Mouse (Mus musculus) spleen, adult 2 months (tissue): ENCODE results near the gene Zbed4. TPM values are rescaled to one million over a fixed set of nuclear protein-coding genes. Genes with fewer than 3 reads are reported as not detected.
A peak's percentile ranks its signal among the peaks of the same experiment; 100 is the strongest.

Source experiments
- DNase-seq, 2 experiments: peaks; one replicate each; pipeline versions ENCODE4 v3.0.0 to v3.0.0-alpha.2; 2012 to 2021; ENCODE audit warnings: low spot score in 2 of 2, low read depth in 1 of 2
- H3K27ac ChIP-seq: fragments of 200-500 bp; 2 replicates; pipeline ENCODE4 v1.5.1; 2012; ENCODE audit warnings: low read length, inconsistent platforms; ENCODE audit not compliant: insufficient read depth
- H3K27me3 ChIP-seq: fragments of 200-500 bp; 2 replicates; pipeline ENCODE4 v1.6.1; 2012; ENCODE audit warnings: mild to moderate bottlenecking, moderate library complexity, low read length, inconsistent platforms; ENCODE audit not compliant: control insufficient read depth, insufficient read depth
- H3K36me3 ChIP-seq: fragments of 200-500 bp; 2 replicates; pipeline ENCODE4 v1.6.1; 2012; ENCODE audit warnings: mild to moderate bottlenecking, low read length, inconsistent platforms; ENCODE audit not compliant: control insufficient read depth, insufficient read depth
- H3K4me1 ChIP-seq: fragments of 200-500 bp; 2 replicates; pipeline ENCODE4 v1.6.1; 2011; ENCODE audit warnings: inconsistent platforms; ENCODE audit not compliant: control insufficient read depth, insufficient read depth, insufficient read length
- H3K4me3 ChIP-seq: fragments of 200-500 bp; 2 replicates; pipeline ENCODE4 v1.5.1; 2011; ENCODE audit warnings: mild to moderate bottlenecking, inconsistent platforms; ENCODE audit not compliant: insufficient read depth, insufficient read length; ENCODE audit errors: extremely low read depth
- CTCF ChIP-seq: fragments of 200-500 bp; IDR thresholded peaks from 2 replicates; pipeline ENCODE4 v1.5.1; 2011; ENCODE audit warnings: mild to moderate bottlenecking, inconsistent platforms; ENCODE audit not compliant: insufficient read depth, insufficient read length, insufficient replicate concordance; ENCODE audit errors: extremely low read depth
- POLR2A ChIP-seq: fragments of 200-500 bp; IDR thresholded peaks from 2 replicates; pipeline ENCODE4 v1.6.1; 2011; ENCODE audit warnings: low read depth, low read length, inconsistent platforms
- WGBS: fragments of 180-500 bp; shearing (Covaris S2); methylation state at CpG from one replicate; pipeline ENCODE4 v1.1.7; 2018; 5-methylcytosine and 5-hydroxymethylcytosine counted together
- polyA plus RNA-seq: library from polyadenylated mRNA; depleted of rRNA; stranded (reverse); fragments of >200 nt; gene quantifications from 2 replicates; pipeline ENCODE4 v1.2.3, GENCODE M21; 2012; rRNA removed

The Zbed4 gene
- polyA plus RNA-seq, 1 experiment: 5.8 TPM

- H3K4me3 ChIP-seq: no peak overlapping the region
- WGBS: 56% methylated on average over 17 of the region's 17 CpGs
- no peaks in the 10 kb centered on the region for H3K27me3 ChIP-seq
- no peak overlapping the region for H3K27ac ChIP-seq
- DNase-seq: peak; percentile 64 to 87
- H3K36me3 ChIP-seq: peaks cover 12% of the 10 kb centered on the region
- peak; percentile 95; the same call in 1 of the 2 replicates for TF ChIP-seq CTCF
- no peak for TF ChIP-seq POLR2A
- no peaks in the 10 kb centered on the region for H3K4me1 ChIP-seq
Observed at GRCm38 (mm10) chr15:88828800-88829705, 77.6 kb downstream of the Zbed4 start.

- no peaks in the 10 kb centered on the region for H3K27me3 ChIP-seq
- WGBS: 80% methylated on average over 6 of the region's 6 CpGs
- DNase-seq: no peak
- no peak for TF ChIP-seq POLR2A
- TF ChIP-seq CTCF: no peak
- peaks cover 5% of the 10 kb centered on the region; the same call in 1 of the 2 replicates for H3K36me3 ChIP-seq
- H3K4me3 ChIP-seq: no peak overlapping the region
- H3K27ac ChIP-seq: no peak overlapping the region
- no peaks in the 10 kb centered on the region for H3K4me1 ChIP-seq
Observed at GRCm38 (mm10) chr15:88829791-88830440, 78.5 kb downstream of the Zbed4 start.

DNA sequence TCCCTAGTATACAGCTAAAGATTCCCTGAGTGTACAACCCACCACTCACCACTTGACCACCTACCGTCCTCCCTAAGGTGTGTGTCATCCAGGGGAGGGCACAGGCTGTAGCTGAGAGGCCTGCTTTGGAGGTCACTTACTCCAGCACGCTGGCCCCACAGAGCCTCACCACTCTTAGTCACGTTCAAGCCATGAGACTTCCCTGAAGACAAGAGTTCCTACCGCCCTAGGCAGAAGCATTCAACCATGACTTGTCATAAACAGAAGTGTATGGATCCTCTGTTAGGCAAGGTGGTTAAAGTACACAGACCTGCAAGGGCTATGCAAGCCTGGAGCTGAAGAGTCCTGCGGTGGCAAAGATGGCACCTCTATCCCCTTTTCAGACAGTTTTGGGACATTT is 79.2 kb downstream of the Zbed4 start:
- Histone ChIP-seq H3K27me3 (no peaks in the 10 kb centered on the region), H3K4me3 (no peak overlapping the region), H3K27ac (no peak overlapping the region), H3K4me1 (no peaks in the 10 kb centered on the region), H3K36me3 (peaks cover 3% of the 10 kb centered on the region; the same call in 1 of the 2 replicates)
- DNase-seq: no peak
- 71% methylated on average over 5 of the region's 5 CpGs for WGBS
- TF ChIP-seq CTCF: no peak

- DNase-seq: no peak
- H3K27me3 ChIP-seq: no peaks in the 10 kb centered on the region
- H3K4me1 ChIP-seq: no peaks in the 10 kb centered on the region
- WGBS: 65% methylated on average over 5 of the region's 5 CpGs
- H3K27ac ChIP-seq: no peak overlapping the region
- no peaks in the 10 kb centered on the region for H3K36me3 ChIP-seq
- TF ChIP-seq CTCF (no peak), POLR2A (no peak)
- no peak overlapping the region for H3K4me3 ChIP-seq
Observed at GRCm38 (mm10) chr15:88831482-88831881, 80.0 kb downstream of the Zbed4 start.

DNA sequence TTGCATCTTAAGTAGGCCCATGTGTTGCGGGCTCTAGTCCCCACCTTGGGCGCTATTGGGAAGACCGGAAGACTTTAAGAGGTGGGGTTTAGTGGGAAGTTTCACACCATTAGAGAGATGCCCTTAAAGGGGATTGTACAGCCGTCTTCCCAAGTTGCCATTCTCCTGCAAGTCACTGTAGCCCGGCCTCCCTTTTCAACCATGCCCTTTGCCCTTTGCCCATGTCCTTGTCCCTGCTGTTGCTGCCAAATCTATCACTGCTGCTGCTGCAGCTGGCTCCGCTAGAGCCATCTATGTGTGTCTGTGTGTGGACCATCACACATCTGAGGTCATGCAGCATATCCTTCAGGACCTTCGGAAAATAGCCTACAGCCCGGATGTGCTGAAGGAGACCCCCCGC is 81.1 kb downstream of the Zbed4 start:
- Histone ChIP-seq H3K27me3 (no peaks in the 10 kb centered on the region), H3K4me3 (no peak overlapping the region), H3K36me3 (no peaks in the 10 kb centered on the region), H3K4me1 (no peaks in the 10 kb centered on the region), H3K27ac (no peak overlapping the region)
- whole genome bisulfite sequencing: 86% methylated on average over 9 of the region's 9 CpGs
- TF ChIP-seq CTCF (no peak), POLR2A (no peak)
- no peak for DNase-seq

Other genes with a start within 250 kb of the Zbed4 start
- not detected in 2 replicates for gene Zdhhc25, start 151.4 kb upstream of the Zbed4 start, polyA plus RNA-seq
- 12.6 and 13.2 TPM in 2 replicates for gene Brd1, start 17.4 kb upstream of the Zbed4 start, polyA plus RNA-seq
- 16.6 and 18.6 TPM in 2 replicates for gene Alg12, start 67.7 kb downstream of the Zbed4 start, polyA plus RNA-seq
- gene Creld2, start 68.0 kb downstream of the Zbed4 start, polyA plus RNA-seq: 35.7 and 38.9 TPM in 2 replicates
- gene Pim3, start 110.5 kb downstream of the Zbed4 start, polyA plus RNA-seq: 16.2 and 20.8 TPM in 2 replicates
- gene Ttll8, start 202.8 kb downstream of the Zbed4 start, polyA plus RNA-seq: not detected in 2 replicates
- gene Mlc1, start 227.3 kb downstream of the Zbed4 start, polyA plus RNA-seq: 1.1 TPM in 2 replicates
- gene Mov10l1, start 231.2 kb downstream of the Zbed4 start, polyA plus RNA-seq: not detected in 2 replicates